Mouse (Mus musculus) kidney, adult 2 months (tissue): Measurements from ENCODE around the gene Cntnap2. TPM values are rescaled to one million over a fixed set of nuclear protein-coding genes. Genes with fewer than 3 reads are reported as not detected.
A peak's percentile ranks its signal among the peaks of the same experiment; 100 is the strongest.

Experiments used
- DNase-seq: peaks from one replicate; pipeline ENCODE4 v3.0.0; 2021
- H3K27ac ChIP-seq: fragments of 200-500 bp; 2 replicates; pipeline ENCODE4 v1.5.1; 2012; ENCODE audit warnings: low read depth, low read length, control low read depth, inconsistent platforms; ENCODE audit not compliant: insufficient read depth
- H3K27me3 ChIP-seq: fragments of 200-500 bp; replicated peaks from 2 replicates; pipeline ENCODE4 v1.6.1; 2012; ENCODE audit warnings: mild to moderate bottlenecking, moderate library complexity, low read length, inconsistent platforms; ENCODE audit not compliant: control insufficient read depth, insufficient read depth
- H3K36me3 ChIP-seq: fragments of 200-500 bp; 2 replicates; pipeline ENCODE4 v1.6.1; 2012; ENCODE audit warnings: mild to moderate bottlenecking, moderate library complexity, low read length, inconsistent platforms; ENCODE audit not compliant: control insufficient read depth, insufficient read depth
- H3K4me1 ChIP-seq: fragments of 200-500 bp; 2 replicates; pipeline ENCODE4 v1.6.1; 2011; ENCODE audit warnings: low read length; ENCODE audit not compliant: control insufficient read depth, insufficient read depth
- H3K4me3 ChIP-seq: fragments of 200-500 bp; 2 replicates; pipeline ENCODE4 v1.5.1; 2011; ENCODE audit warnings: mild to moderate bottlenecking, low read depth, low read length, control low read depth; ENCODE audit not compliant: insufficient read depth
- CTCF ChIP-seq: fragments of 200-500 bp; conservative IDR thresholded peaks from 2 replicates; pipeline ENCODE4 v1.5.1; 2011; ENCODE audit warnings: low read depth, mild to moderate bottlenecking, control low read depth, low read length, moderate library complexity, mixed read lengths; ENCODE audit not compliant: insufficient read depth, insufficient read length
- POLR2A ChIP-seq: fragments of 200-500 bp; IDR thresholded peaks from one replicate; pipeline ENCODE4 v1.6.1; 2011; ENCODE audit warnings: low read depth, low read length, control low read depth
- WGBS: fragments of 180-500 bp; shearing (Covaris S2); methylation state at CpG from one replicate; pipeline ENCODE4 v1.1.7; 2018; 5-methylcytosine and 5-hydroxymethylcytosine counted together
- polyA plus RNA-seq: library from polyadenylated mRNA; depleted of rRNA; stranded (reverse); fragments of >200 nt; gene quantifications from 2 replicates; pipeline ENCODE4 v1.2.3, GENCODE M21; 2012

The Cntnap2 gene
- polyA plus RNA-seq, 1 experiment = 0.31 TPM

DNA sequence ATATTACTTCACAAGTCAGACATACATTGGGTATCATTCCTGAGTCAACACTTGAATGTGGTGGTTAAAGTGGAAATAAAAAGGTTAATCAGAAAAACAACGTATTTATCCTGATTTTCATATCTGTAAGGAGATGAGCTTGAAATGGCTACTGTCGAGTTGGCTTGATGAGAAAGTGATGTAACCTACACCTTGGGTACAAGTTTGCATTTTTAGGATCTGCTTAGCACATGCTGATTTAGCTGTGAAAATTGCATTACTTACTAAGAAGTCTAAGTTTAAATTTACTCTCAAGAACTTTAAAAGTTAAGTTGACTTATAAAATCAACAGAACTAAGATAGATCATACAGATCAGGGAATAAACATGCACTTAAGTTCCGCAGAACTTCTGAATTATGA lies 879.1 kb downstream of the Cntnap2 start:
- Histone ChIP-seq H3K27ac (no peak overlapping the region), H3K4me1 (no peaks in the 10 kb centered on the region), H3K36me3 (no peaks in the 10 kb centered on the region), H3K27me3 (no peaks in the 10 kb centered on the region), H3K4me3 (no peak overlapping the region)
- DNase-seq = no peak
- TF ChIP-seq POLR2A (no peak), CTCF (no peak)
- WGBS = 79% methylated on average over 3 of the region's 3 CpGs

DNA sequence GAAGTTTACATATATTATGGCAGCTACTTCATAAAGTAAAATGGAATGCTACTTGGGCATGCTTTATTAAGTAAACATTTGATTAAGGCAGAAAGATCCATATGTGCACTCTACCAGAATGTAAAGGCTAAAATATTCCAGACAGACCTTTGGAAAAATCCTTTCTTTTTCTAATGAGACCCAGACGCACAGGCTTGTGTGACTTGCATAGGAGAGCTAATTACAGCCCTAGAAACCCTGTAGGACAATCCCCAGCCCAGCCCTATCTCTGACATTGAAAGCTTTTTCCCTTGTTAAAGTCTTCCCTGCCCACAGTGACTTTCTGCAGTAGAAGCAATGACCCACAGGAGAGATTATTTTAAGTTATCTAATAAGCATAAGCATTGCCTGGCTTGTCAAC lies 879.6 kb downstream of the Cntnap2 start:
- TF ChIP-seq POLR2A (no peak), CTCF (no peak)
- Histone ChIP-seq H3K36me3 (no peaks in the 10 kb centered on the region), H3K27ac (no peak overlapping the region), H3K27me3 (no peaks in the 10 kb centered on the region), H3K4me3 (no peak overlapping the region), H3K4me1 (no peaks in the 10 kb centered on the region)
- WGBS = 51% methylated on average over 1 of the region's 1 CpGs
- no peak for DNase-seq

DNA sequence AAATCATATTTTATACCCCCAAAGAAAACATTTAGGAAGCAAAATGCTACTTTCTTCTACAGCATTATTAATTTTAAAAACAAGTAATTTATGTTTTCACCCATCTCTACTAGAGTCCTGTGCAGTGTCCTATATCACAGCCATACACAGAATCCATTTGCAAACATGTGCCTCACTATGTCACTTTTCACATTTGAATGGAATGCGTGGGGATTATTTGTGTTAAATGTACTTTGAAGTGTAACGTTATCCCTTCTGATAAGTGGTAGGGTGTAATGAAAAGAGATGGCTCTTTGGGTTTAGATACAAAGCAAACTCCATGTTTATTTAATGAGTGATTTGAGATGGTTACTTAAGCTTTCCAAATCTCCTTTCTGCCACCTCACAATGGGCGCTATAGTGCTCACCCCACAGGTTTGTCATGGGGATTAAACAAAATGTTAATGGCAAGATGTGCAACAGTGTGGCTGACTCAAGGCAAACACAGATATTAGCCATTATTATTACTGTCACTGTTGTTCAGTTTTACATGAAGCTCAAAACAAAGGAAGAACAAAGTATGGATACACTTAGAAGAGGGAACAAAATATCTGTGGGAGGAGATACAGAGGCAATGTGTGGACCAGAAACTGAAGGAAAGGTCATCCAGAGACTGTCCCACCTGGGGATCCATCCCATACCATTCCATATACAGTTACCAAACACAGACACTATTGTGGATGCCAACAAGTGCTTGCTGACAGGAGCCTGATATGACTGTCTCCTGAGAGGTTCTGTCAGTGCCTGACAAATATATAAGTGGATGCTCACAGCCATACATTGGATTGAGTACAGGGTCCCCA lies 886.2 kb downstream of the Cntnap2 start:
- no peak overlapping the region for H3K27ac ChIP-seq
- no peak for TF ChIP-seq POLR2A
- TF ChIP-seq CTCF = no peak
- DNase-seq = no peak
- H3K4me1 ChIP-seq = no peaks in the 10 kb centered on the region
- no peaks in the 10 kb centered on the region for H3K27me3 ChIP-seq
- H3K36me3 ChIP-seq = no peaks in the 10 kb centered on the region
- H3K4me3 ChIP-seq = no peak overlapping the region
- WGBS = 72% methylated on average over 3 of the region's 3 CpGs

DNA sequence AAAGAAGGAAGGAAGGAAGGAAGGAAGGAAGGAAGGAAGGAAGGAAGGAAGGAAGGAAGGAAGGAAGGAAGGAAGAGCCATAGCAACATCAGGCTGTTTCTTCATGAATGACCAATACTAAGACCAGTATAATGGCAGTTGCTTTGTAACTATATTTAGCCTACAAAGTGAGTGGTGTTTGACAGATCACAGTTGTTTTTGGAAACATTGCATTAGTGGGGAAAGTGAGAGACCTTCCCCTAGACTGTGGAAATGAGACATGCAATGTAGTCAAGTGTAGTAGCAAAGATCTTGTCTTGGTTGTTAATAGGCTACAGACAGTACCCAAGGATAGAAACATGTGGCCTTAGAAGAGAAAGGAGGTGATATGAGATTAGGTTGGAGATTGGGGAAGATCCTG lies 895.6 kb downstream of the Cntnap2 start:
- DNase-seq = no peak
- H3K4me3 ChIP-seq = no peak overlapping the region
- H3K36me3 ChIP-seq = no peaks in the 10 kb centered on the region
- H3K27me3 ChIP-seq = no peaks in the 10 kb centered on the region
- H3K4me1 ChIP-seq = no peaks in the 10 kb centered on the region
- no peak overlapping the region for H3K27ac ChIP-seq
- TF ChIP-seq POLR2A = no peak
- TF ChIP-seq CTCF = no peak

DNA sequence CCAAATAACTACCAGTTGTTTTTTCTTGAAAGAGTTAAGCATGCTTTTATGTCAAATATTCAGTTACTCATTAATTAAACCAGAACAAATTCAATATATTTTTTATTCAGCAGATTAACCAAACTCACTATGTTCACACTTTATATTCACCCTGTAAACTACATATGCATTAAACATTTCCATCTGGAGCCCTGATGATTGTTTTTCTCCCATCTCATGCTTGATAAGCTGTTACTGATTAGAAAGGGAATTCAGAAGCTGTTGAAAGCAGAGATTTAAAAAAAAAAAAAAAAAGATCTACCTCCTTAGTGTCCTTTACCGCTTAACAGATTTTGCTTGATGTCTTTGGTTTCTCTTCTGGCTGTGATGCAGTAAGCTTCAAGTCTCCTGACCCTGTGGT lies 905.3 kb downstream of the Cntnap2 start:
- Histone ChIP-seq H3K36me3 (no peaks in the 10 kb centered on the region), H3K4me3 (no peak overlapping the region), H3K27me3 (no peaks in the 10 kb centered on the region), H3K27ac (no peak overlapping the region), H3K4me1 (no peaks in the 10 kb centered on the region)
- no peak for DNase-seq
- TF ChIP-seq CTCF = no peak
- 82% methylated on average over 1 of the region's 1 CpGs for WGBS

DNA sequence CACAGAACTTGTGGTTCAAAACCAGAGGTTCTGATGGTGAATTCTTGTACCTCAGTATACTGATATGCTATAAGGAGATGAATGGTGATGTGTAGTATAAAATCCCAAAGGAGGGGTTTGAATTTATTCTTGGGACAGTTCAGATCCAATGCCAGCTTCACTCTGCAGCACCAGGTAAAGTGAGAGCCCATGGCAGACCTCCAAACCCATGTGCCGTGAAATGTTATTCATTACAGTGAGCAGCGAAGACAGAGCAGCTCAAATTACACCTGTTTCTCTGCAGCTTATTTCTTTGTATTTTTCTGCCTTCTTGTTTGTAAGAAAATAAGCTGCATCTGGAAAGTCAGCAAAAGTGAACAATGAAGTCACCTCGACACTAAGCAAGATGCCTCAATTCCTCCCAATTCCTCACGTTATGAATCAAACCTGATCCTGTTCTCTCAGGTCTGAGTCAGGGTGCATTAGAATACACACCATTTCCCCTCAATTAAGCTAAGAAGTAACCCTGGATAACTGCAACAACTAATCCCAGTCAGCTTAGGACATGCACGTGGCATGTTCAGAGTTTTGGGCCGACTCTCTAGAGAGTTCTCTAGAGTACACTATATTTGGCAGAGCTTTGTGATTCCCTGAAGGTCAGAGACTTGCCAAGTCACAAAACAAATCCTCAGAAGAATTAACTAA lies 915.5 kb downstream of the Cntnap2 start:
- peaks cover 4% of the 10 kb centered on the region; the same call in 1 of the 2 replicates for H3K4me1 ChIP-seq
- no peak overlapping the region for H3K4me3 ChIP-seq
- no peaks in the 10 kb centered on the region for H3K27me3 ChIP-seq
- peak; percentile 61 for DNase-seq
- no peak overlapping the region for H3K27ac ChIP-seq
- 25% methylated on average over 6 of the region's 6 CpGs for WGBS
- TF ChIP-seq POLR2A (no peak), CTCF (no peak)
- no peaks in the 10 kb centered on the region for H3K36me3 ChIP-seq

DNA sequence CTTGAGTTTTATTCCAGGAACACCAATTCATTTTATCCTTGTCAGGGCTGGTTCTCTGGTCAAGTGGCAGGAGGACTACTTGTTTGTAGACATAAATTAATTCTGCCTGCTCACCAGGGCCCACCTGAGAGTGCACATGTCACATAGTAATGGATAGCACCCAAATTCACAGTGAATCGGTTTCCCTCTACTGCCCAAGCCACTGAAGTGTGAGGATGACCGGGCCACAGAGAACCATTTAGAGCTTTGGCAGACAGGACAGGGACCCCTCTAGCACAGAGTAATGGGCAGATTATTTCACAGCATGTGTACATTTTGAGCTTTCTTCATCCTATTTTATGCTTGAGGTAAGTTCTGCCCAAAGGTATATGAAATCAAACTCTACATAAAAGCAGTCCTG lies 920.0 kb downstream of the Cntnap2 start:
- peaks cover 4% of the 10 kb centered on the region; the same call in 1 of the 2 replicates for H3K4me1 ChIP-seq
- H3K36me3 ChIP-seq = no peaks in the 10 kb centered on the region
- H3K4me3 ChIP-seq = no peak overlapping the region
- WGBS = 46% methylated on average over 2 of the region's 2 CpGs
- TF ChIP-seq POLR2A (no peak), CTCF (no peak)
- H3K27me3 ChIP-seq = no peaks in the 10 kb centered on the region
- H3K27ac ChIP-seq = no peak overlapping the region
- no peak for DNase-seq
